Mouse (Mus musculus): ENCODE data around the gene Tmigd3. TPM values are rescaled to one million over a fixed set of nuclear protein-coding genes. Genes with fewer than 3 reads are reported as not detected.
"Not testable (repeated sequence)": the region's sequence is repeated elsewhere in the genome, so short reads cannot be mapped to it uniquely, and the experiment has no call there.

Tmigd3 gene
- polyA plus RNA-seq, 1 experiment, result 0.52 TPM

- no peak overlapping the region for H3K27ac ChIP-seq (ENCODE audit: insufficient read depth, low read length)
- no peak for DNase-seq
- TF ChIP-seq POLR2A (IDR thresholded peaks at IDR 0.05; ENCODE audit: borderline replicate concordance, insufficient read depth, low read length) (no peak), CTCF (IDR thresholded peaks at IDR 0.05; ENCODE audit: borderline replicate concordance, insufficient read depth, low read depth, low read length) (no peak)
- no peaks in the 10 kb centered on the region for H3K4me1 ChIP-seq (ENCODE audit: control insufficient read depth, insufficient read depth, low read length)
- H3K4me3 ChIP-seq (replicated peaks; ENCODE audit: insufficient read depth, low read depth, low read length), result no peak overlapping the region
- H3K27me3 ChIP-seq (ENCODE audit: control insufficient read depth, insufficient read depth, low read length), result no peaks in the 10 kb centered on the region
- 93% methylated on average over 4 of the region's 4 CpGs for WGBS
These were observed 38.3 kb downstream of the Tmigd3 start for GRCm38 (mm10) chr3:105908976-105909375.

GRCm38 (mm10) chr3:105910519-105911190 lies 40.0 kb downstream of the Tmigd3 start:
- 72% methylated on average over 11 of the region's 11 CpGs for WGBS
- H3K27ac ChIP-seq (ENCODE audit: insufficient read depth, low read length), result no peak overlapping the region
- H3K27me3 ChIP-seq (ENCODE audit: control insufficient read depth, insufficient read depth, low read length), result no peaks in the 10 kb centered on the region
- no peak overlapping the region for H3K4me3 ChIP-seq (replicated peaks; ENCODE audit: insufficient read depth, low read depth, low read length)
- H3K4me1 ChIP-seq (ENCODE audit: control insufficient read depth, insufficient read depth, low read length), result no peaks in the 10 kb centered on the region
- DNase-seq, result no peak
- TF ChIP-seq CTCF (IDR thresholded peaks at IDR 0.05; ENCODE audit: borderline replicate concordance, insufficient read depth, low read depth, low read length), result no peak
- no peak for TF ChIP-seq POLR2A (IDR thresholded peaks at IDR 0.05; ENCODE audit: borderline replicate concordance, insufficient read depth, low read length)

- no peaks in the 10 kb centered on the region for H3K4me1 ChIP-seq (ENCODE audit: control insufficient read depth, insufficient read depth, low read length)
- no peaks in the 10 kb centered on the region for H3K27me3 ChIP-seq (ENCODE audit: control insufficient read depth, insufficient read depth, low read length)
- H3K27ac ChIP-seq (ENCODE audit: insufficient read depth, low read length), result no peak overlapping the region
- WGBS, result 81% methylated on average over 9 of the region's 9 CpGs
- no peak for DNase-seq
- H3K4me3 ChIP-seq (replicated peaks; ENCODE audit: insufficient read depth, low read depth, low read length), result no peak overlapping the region
- TF ChIP-seq CTCF (IDR thresholded peaks at IDR 0.05; ENCODE audit: borderline replicate concordance, insufficient read depth, low read depth, low read length) (no peak), POLR2A (IDR thresholded peaks at IDR 0.05; ENCODE audit: borderline replicate concordance, insufficient read depth, low read length) (no peak)
These were observed 41.6 kb downstream of the Tmigd3 start for GRCm38 (mm10) chr3:105912097-105912880.

- Histone ChIP-seq H3K4me1 (ENCODE audit: control insufficient read depth, insufficient read depth, low read length) (no peaks in the 10 kb centered on the region), H3K27me3 (ENCODE audit: control insufficient read depth, insufficient read depth, low read length) (no peaks in the 10 kb centered on the region), H3K27ac (ENCODE audit: insufficient read depth, low read length) (no peak overlapping the region), H3K4me3 (replicated peaks; ENCODE audit: insufficient read depth, low read depth, low read length) (no peak overlapping the region)
- no peak for DNase-seq
- 78% methylated on average over 10 of the region's 10 CpGs for WGBS
- TF ChIP-seq CTCF (IDR thresholded peaks at IDR 0.05; ENCODE audit: borderline replicate concordance, insufficient read depth, low read depth, low read length) (no peak), POLR2A (IDR thresholded peaks at IDR 0.05; ENCODE audit: borderline replicate concordance, insufficient read depth, low read length) (no peak)
These were observed 43.4 kb downstream of the Tmigd3 start for GRCm38 (mm10) chr3:105913839-105914681.

- Histone ChIP-seq H3K27me3 (ENCODE audit: control insufficient read depth, insufficient read depth, low read length) (no peaks in the 10 kb centered on the region), H3K4me1 (ENCODE audit: control insufficient read depth, insufficient read depth, low read length) (no peaks in the 10 kb centered on the region), H3K4me3 (replicated peaks; ENCODE audit: insufficient read depth, low read depth, low read length) (no peak overlapping the region), H3K27ac (ENCODE audit: insufficient read depth, low read length) (no peak overlapping the region)
- no peak for DNase-seq
- no peak for TF ChIP-seq CTCF (IDR thresholded peaks at IDR 0.05; ENCODE audit: borderline replicate concordance, insufficient read depth, low read depth, low read length)
- TF ChIP-seq POLR2A (IDR thresholded peaks at IDR 0.05; ENCODE audit: borderline replicate concordance, insufficient read depth, low read length), result no peak
- WGBS, result 48% methylated on average over 1 of the region's 1 CpGs
These were observed 44.6 kb downstream of the Tmigd3 start for GRCm38 (mm10) chr3:105915281-105915680.

GRCm38 (mm10) chr3:105916455-105916854 lies 45.8 kb downstream of the Tmigd3 start:
- H3K27me3 ChIP-seq (ENCODE audit: control insufficient read depth, insufficient read depth, low read length); H3K4me1 ChIP-seq (ENCODE audit: control insufficient read depth, insufficient read depth, low read length); H3K27ac ChIP-seq (ENCODE audit: insufficient read depth, low read length); DNase-seq; H3K4me3 ChIP-seq (replicated peaks; ENCODE audit: insufficient read depth, low read depth, low read length): not testable (repeated sequence)

GRCm38 (mm10) chr3:105917656-105918354 lies 47.1 kb downstream of the Tmigd3 start:
- Histone ChIP-seq H3K27me3 (ENCODE audit: control insufficient read depth, insufficient read depth, low read length) (no peaks in the 10 kb centered on the region), H3K4me3 (replicated peaks; ENCODE audit: insufficient read depth, low read depth, low read length) (no peak overlapping the region), H3K4me1 (ENCODE audit: control insufficient read depth, insufficient read depth, low read length) (no peaks in the 10 kb centered on the region), H3K27ac (ENCODE audit: insufficient read depth, low read length) (no peak overlapping the region)
- WGBS, result 59% methylated on average over 10 of the region's 10 CpGs
- TF ChIP-seq CTCF (IDR thresholded peaks at IDR 0.05; ENCODE audit: borderline replicate concordance, insufficient read depth, low read depth, low read length) (no peak), POLR2A (IDR thresholded peaks at IDR 0.05; ENCODE audit: borderline replicate concordance, insufficient read depth, low read length) (no peak)
- DNase-seq, result no peak

All from cerebellum, adult 2 months (tissue).